Mouse (Mus musculus) hindbrain, postnatal 0 days (tissue): ENCODE measurements at regions not wholly inside any gene's neighbourhood (a gene's known extent, or its start where the extent isn't known, plus 50 kb on each side); places are given as distances from the start of the nearest gene placed in this dataset.
"Not testable (repeated sequence)": the region's sequence is repeated elsewhere in the genome, so short reads cannot be mapped to it uniquely, and the experiment has no call there.

ENCODE experiments used
- ATAC-seq: fragments of 200-750 bp; cut with Nextera tagmentation; 2 replicates; pipeline ENCODE4 v1.8.0; 2017; ENCODE audit warnings: mild to moderate bottlenecking, moderate TSS enrichment, moderate library complexity
- DNase-seq: peaks from one replicate; pipeline ENCODE4 v3.0.0-alpha.2; 2015; ENCODE audit warnings: low spot score
- H3K27ac ChIP-seq: fragments of 300-500 bp; sonication (generic); 2 replicates; pipeline ENCODE4 v1.5.1; 2014; ENCODE audit warnings: mild to moderate bottlenecking
- H3K27me3 ChIP-seq: fragments of 300-500 bp; sonication (generic); 2 replicates; pipeline ENCODE4 v1.6.1; 2014; ENCODE audit warnings: low read length, mixed read lengths; ENCODE audit not compliant: insufficient read depth
- H3K36me3 ChIP-seq: fragments of 300-500 bp; sonication (generic); 2 replicates; pipeline ENCODE4 v1.6.1; 2014; ENCODE audit warnings: low read length, mixed read lengths; ENCODE audit not compliant: insufficient read depth
- H3K4me1 ChIP-seq: fragments of 300-500 bp; sonication (generic); 2 replicates; pipeline ENCODE4 v1.6.1; 2014; ENCODE audit warnings: antibody characterized with exemption, low read length, mixed read lengths; ENCODE audit not compliant: insufficient read depth
- H3K4me2 ChIP-seq: fragments of 300-500 bp; sonication (generic); 2 replicates; pipeline ENCODE4 v1.6.1; 2014; ENCODE audit warnings: low read depth, mild to moderate bottlenecking, low read length, moderate library complexity, mixed read lengths
- H3K4me3 ChIP-seq: fragments of 300-500 bp; sonication (generic); 2 replicates; pipeline ENCODE4 v1.5.1; 2014; ENCODE audit warnings: low read length
- H3K9ac ChIP-seq: fragments of 300-500 bp; sonication (generic); replicated peaks from 2 replicates; pipeline ENCODE4 v1.6.1; 2014; ENCODE audit warnings: mild to moderate bottlenecking, low read length, moderate library complexity, mixed read lengths
- H3K9me3 ChIP-seq: fragments of 300-500 bp; sonication (generic); 2 replicates; pipeline ENCODE4 v1.6.1; 2016; ENCODE audit warnings: low read length, mixed read lengths
- CTCF ChIP-seq: IDR thresholded peaks from 2 replicates; pipeline ENCODE4 v1.5.1; 2016; ENCODE audit warnings: antibody characterized with exemption, control low read depth, low read depth
- WGBS: fragments of 180-500 bp; shearing (Covaris S2); extraction: QIAGEN DNeasy Blood & Tissue Kit; methylation state at CpG from one replicate; pipeline ENCODE4 v1.1.7; 2014; 5-methylcytosine and 5-hydroxymethylcytosine counted together
- microRNA-seq, 2 experiments: library from miRNA; unstranded; fragments of <30 nt; microRNA quantifications; one replicate each; pipeline ENCODE4; 2016

GRCm38 (mm10) chr14:96606736-96607135, 87.8 kb upstream of the Klhl1 start:
- no peak for DNase-seq
- WGBS = 82% methylated on average over 4 of the region's 4 CpGs
- Histone ChIP-seq H3K4me3 (no peak overlapping the region), H3K4me2 (no peak overlapping the region), H3K36me3 (no peaks in the 10 kb centered on the region), H3K4me1 (no peaks in the 10 kb centered on the region), H3K9ac (no peak overlapping the region), H3K9me3 (no peaks in the 10 kb centered on the region), H3K27me3 (no peaks in the 10 kb centered on the region), H3K27ac (no peak overlapping the region)
- TF ChIP-seq CTCF = no peak
- no peak for ATAC-seq

- not testable (repeated sequence) for H3K4me1 ChIP-seq, H3K36me3 ChIP-seq, DNase-seq, H3K27me3 ChIP-seq, H3K4me2 ChIP-seq, H3K4me3 ChIP-seq, H3K9ac ChIP-seq, H3K27ac ChIP-seq, ATAC-seq, H3K9me3 ChIP-seq
- 18% methylated on average over 1 of the region's 1 CpGs for WGBS
Observed at GRCm38 (mm10) chr14:96601092-96601491, 82.2 kb upstream of the Klhl1 start.

- no peak for TF ChIP-seq CTCF
- Histone ChIP-seq H3K4me1 (no peaks in the 10 kb centered on the region), H3K4me2 (no peak overlapping the region), H3K4me3 (no peak overlapping the region), H3K9me3 (no peaks in the 10 kb centered on the region), H3K27me3 (no peaks in the 10 kb centered on the region), H3K27ac (no peak overlapping the region), H3K9ac (no peak overlapping the region), H3K36me3 (no peaks in the 10 kb centered on the region)
- no peak for ATAC-seq
- DNase-seq = peak; percentile 60
Observed at GRCm38 (mm10) chr14:96592051-96592450, 73.1 kb upstream of the Klhl1 start.

Small RNAs in the stretch of these regions (microRNA-seq; reads per million reads assigned to microRNA genes)
- gene Gm27441 = 0 reads per million in 2 experiments
